Comparison of ENCODE assay signal across 11 mouse cellular contexts in the genomic region with DNA sequence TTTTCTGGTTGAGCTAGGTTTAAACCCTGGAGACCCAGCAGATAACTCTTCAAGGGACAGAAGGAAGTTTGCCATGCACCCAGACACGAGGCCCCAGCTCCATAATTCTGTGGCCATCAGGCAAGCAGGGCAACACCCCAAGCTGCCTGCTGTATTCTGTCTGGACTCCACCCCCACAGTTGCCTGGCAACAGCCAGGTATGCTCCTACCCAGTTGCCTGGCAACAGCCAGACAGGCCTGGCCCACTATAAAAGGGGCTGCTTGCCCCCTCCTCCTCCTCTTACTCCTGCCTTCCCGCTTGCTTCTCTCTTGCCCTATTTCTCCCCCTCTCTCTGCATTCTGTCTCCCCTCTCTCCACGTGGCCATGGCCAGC. TPM values are rescaled to one million over a fixed set of nuclear protein-coding genes. Genes with fewer than 3 reads are reported as not detected.
DNase-seq lines count a peak whose midpoint lies in the region; ATAC-seq and TF ChIP-seq lines count a peak whose summit lies in the region.
"Had no signal": no experiment of that assay in that cellular context is flagged by ENCODE, and none has a peak within 500 bp of the region (broad histone marks: within the 10 kb centered on the region; RNA-seq: fewer than 3 reads in every experiment).

No protein-coding gene starts in this region.

- no peak overlapping the region for H3K4me2 ChIP-seq in intestine, embryonic 14.5 days (ENCODE audit: low read length)
- no peak overlapping the region for H3K4me2 ChIP-seq in intestine, embryonic 16.5 days (ENCODE audit: low read depth, low read length)
- H3K4me2 ChIP-seq in midbrain, embryonic 13.5 days (replicated peaks): peak overlapping the region; percentile 44
- H3K4me2 ChIP-seq in liver, postnatal 0 days (ENCODE audit: low read depth, low read length): no peak overlapping the region
- no peak overlapping the region for H3K4me2 ChIP-seq in liver, embryonic 11.5 days
- H3K4me2 ChIP-seq: limb, embryonic 15.5 days; stomach, embryonic 15.5 days had no signal

- no peak overlapping the region for H3K27ac ChIP-seq in intestine, embryonic 14.5 days (ENCODE audit: low read depth)
- no peak overlapping the region for H3K27ac ChIP-seq in intestine, embryonic 16.5 days (ENCODE audit: low read length)
- H3K27ac ChIP-seq in midbrain, embryonic 13.5 days: peak overlapping the region; percentile 79
- no peak overlapping the region for H3K27ac ChIP-seq in liver, postnatal 0 days (ENCODE audit: low read depth)
- no peak overlapping the region for H3K27ac ChIP-seq in liver, embryonic 11.5 days (ENCODE audit: low read depth, low read length)
- H3K27ac ChIP-seq: limb, embryonic 15.5 days; stomach, embryonic 15.5 days had no signal

- WGBS in intestine, embryonic 14.5 days: 11% methylated on average over 3 of the region's 3 CpGs
- WGBS in intestine, embryonic 16.5 days: 8% methylated on average over 3 of the region's 3 CpGs
- WGBS in midbrain, embryonic 13.5 days: 0% methylated on average over 3 of the region's 3 CpGs
- WGBS in liver, postnatal 0 days (ENCODE audit: insufficient replicate concordance): 38% methylated on average over 3 of the region's 3 CpGs
- 14% methylated on average over 3 of the region's 3 CpGs for WGBS in liver, embryonic 11.5 days

- no peaks in the 10 kb centered on the region for H3K36me3 ChIP-seq in intestine, embryonic 14.5 days (ENCODE audit: control insufficient read depth, insufficient read depth, low read length)
- no peaks in the 10 kb centered on the region for H3K36me3 ChIP-seq in intestine, embryonic 16.5 days (ENCODE audit: control insufficient read depth, insufficient read depth, low read length)
- H3K36me3 ChIP-seq in midbrain, embryonic 13.5 days: no peaks in the 10 kb centered on the region
- no peaks in the 10 kb centered on the region for H3K36me3 ChIP-seq in liver, postnatal 0 days (replicated peaks; ENCODE audit: insufficient read depth, low read length)
- H3K36me3 ChIP-seq in liver, embryonic 11.5 days (ENCODE audit: control insufficient read depth, insufficient read depth, low read length): no peaks in the 10 kb centered on the region
- H3K36me3 ChIP-seq: limb, embryonic 15.5 days; stomach, embryonic 15.5 days had no signal

- no peak for TF ChIP-seq CTCF in liver, postnatal 0 days (IDR thresholded peaks at IDR 0.05; ENCODE audit: low read depth)

- H3K9me3 ChIP-seq in intestine, embryonic 14.5 days (ENCODE audit: control insufficient read depth, low read length): no peaks in the 10 kb centered on the region
- no peaks in the 10 kb centered on the region for H3K9me3 ChIP-seq in intestine, embryonic 16.5 days (ENCODE audit: control insufficient read depth, low read length)
- H3K9me3 ChIP-seq in midbrain, embryonic 13.5 days: no peaks in the 10 kb centered on the region
- no peaks in the 10 kb centered on the region for H3K9me3 ChIP-seq in liver, postnatal 0 days (ENCODE audit: low read length)
- H3K9me3 ChIP-seq in liver, embryonic 11.5 days (ENCODE audit: control insufficient read depth, low read length): no peaks in the 10 kb centered on the region
- H3K9me3 ChIP-seq: limb, embryonic 15.5 days; stomach, embryonic 15.5 days had no signal

- no peak for TF ChIP-seq EP300 in liver, postnatal 0 days (IDR thresholded peaks at IDR 0.05; ENCODE audit: low read depth)

- H3K4me1 ChIP-seq in intestine, embryonic 14.5 days (replicated peaks; ENCODE audit: control insufficient read depth, insufficient read depth, low read length): 0 out of 2 replicates have a peak, but pooled peaks cover 6% of the 10 kb centered on the region
- H3K4me1 ChIP-seq in intestine, embryonic 16.5 days (ENCODE audit: control insufficient read depth, insufficient read depth, low read length): no peaks in the 10 kb centered on the region
- H3K4me1 ChIP-seq in midbrain, embryonic 13.5 days (replicated peaks): peaks cover 53% of the 10 kb centered on the region
- H3K4me1 ChIP-seq in liver, postnatal 0 days (ENCODE audit: insufficient read depth): 0 out of 2 replicates have a peak, but pooled peaks cover 3% of the 10 kb centered on the region
- no peaks in the 10 kb centered on the region for H3K4me1 ChIP-seq in liver, embryonic 11.5 days (replicated peaks; ENCODE audit: control insufficient read depth, insufficient read depth, low read length)

- peak; percentile 62; the same call in 1 of the 2 replicates for ATAC-seq in intestine, embryonic 14.5 days (replicated peaks; ENCODE audit: low FRiP score, low TSS enrichment, low read depth)
- ATAC-seq in intestine, embryonic 16.5 days: no peak
- ATAC-seq in midbrain, embryonic 13.5 days: peak; percentile 95
- ATAC-seq in liver, postnatal 0 days: no peak
- ATAC-seq in liver, embryonic 11.5 days (replicated peaks; ENCODE audit: low FRiP score): no peak

- no peak overlapping the region for H3K4me3 ChIP-seq in intestine, embryonic 14.5 days (ENCODE audit: low read depth, low read length)
- H3K4me3 ChIP-seq in intestine, embryonic 16.5 days (ENCODE audit: low read length): no peak overlapping the region
- no peak overlapping the region for H3K4me3 ChIP-seq in midbrain, embryonic 13.5 days (replicated peaks)
- H3K4me3 ChIP-seq in liver, postnatal 0 days (ENCODE audit: low read depth, low read length): no peak overlapping the region
- no peak overlapping the region for H3K4me3 ChIP-seq in liver, embryonic 11.5 days (ENCODE audit: low read depth, low read length)
- H3K4me3 ChIP-seq: limb, embryonic 15.5 days; stomach, embryonic 15.5 days had no signal

- no peaks in the 10 kb centered on the region for H3K27me3 ChIP-seq in intestine, embryonic 14.5 days (replicated peaks; ENCODE audit: control insufficient read depth, insufficient read depth, low read length)
- H3K27me3 ChIP-seq in intestine, embryonic 16.5 days (replicated peaks; ENCODE audit: control insufficient read depth, insufficient read depth, low read length): no peaks in the 10 kb centered on the region
- H3K27me3 ChIP-seq in midbrain, embryonic 13.5 days: no peaks in the 10 kb centered on the region
- no peaks in the 10 kb centered on the region for H3K27me3 ChIP-seq in liver, postnatal 0 days (ENCODE audit: insufficient read depth, low read length)
- no peaks in the 10 kb centered on the region for H3K27me3 ChIP-seq in liver, embryonic 11.5 days (replicated peaks; ENCODE audit: control insufficient read depth, insufficient read depth, low read length)
- H3K27me3 ChIP-seq: CH12.LX; limb, embryonic 15.5 days; stomach, embryonic 15.5 days had no signal

- no peak overlapping the region for H3K9ac ChIP-seq in intestine, embryonic 14.5 days (ENCODE audit: low read length)
- H3K9ac ChIP-seq in intestine, embryonic 16.5 days (ENCODE audit: low read depth, low read length): no peak overlapping the region
- H3K9ac ChIP-seq in midbrain, embryonic 13.5 days (replicated peaks): peak overlapping the region; percentile 46; the same call in 1 of the 2 replicates
- H3K9ac ChIP-seq in liver, postnatal 0 days (replicated peaks): no peak overlapping the region
- H3K9ac ChIP-seq in liver, embryonic 11.5 days (ENCODE audit: low read depth, low read length): no peak overlapping the region
- H3K9ac ChIP-seq: limb, embryonic 15.5 days; stomach, embryonic 15.5 days had no signal

- DNase-seq in intestine, embryonic 14.5 days (ENCODE audit: low spot score): no peak
- peak; percentile 89 for DNase-seq in ZHBTc4 (ENCODE audit: low read depth, low spot score)
- peak; percentile 65 for DNase-seq in forelimb bud, embryonic 11.5 days (ENCODE audit: low read depth, low spot score)
- DNase-seq in liver, postnatal 0 days: no peak
- DNase-seq in T-cell, adult 2 months (ENCODE audit: low spot score): no peak
- DNase-seq in liver, embryonic 11.5 days (ENCODE audit: low spot score): no peak

RNA-seq across cellular contexts. Expression of a gene that starts 57.7 kb away (rescaled TPM):
- polyA plus RNA-seq in intestine, embryonic 14.5 days (2014; fragmentation: Nextera tagmentation; extraction: Ambion mirVana): 9.1 and 10.2 TPM in 2 replicates
- polyA plus RNA-seq in intestine, embryonic 16.5 days (2015; fragmentation: Nextera tagmentation; extraction: Ambion mirVana): 4.2 and 4.6 TPM in 2 replicates
- 77.4 and 79.2 TPM in 2 replicates for polyA plus RNA-seq in midbrain, embryonic 13.5 days (2015; fragmentation: Nextera tagmentation; extraction: Ambion mirVana)
- 5.7 and 5.9 TPM in 2 replicates for polyA plus RNA-seq in liver, postnatal 0 days (2015; fragmentation: Nextera tagmentation; extraction: Ambion mirVana)
- 6.6 and 9.3 TPM in 2 replicates for polyA plus RNA-seq in liver, embryonic 11.5 days (2014; fragmentation: Nextera tagmentation; extraction: Ambion mirVana)

Comparison
In these comparisons a context has a peak if more than half of its experiments do, and no peak if none do; other contexts are left out.
1. ATAC-seq: peak in intestine, embryonic 14.5 days (single experiment) and midbrain, embryonic 13.5 days (single experiment); none in intestine, embryonic 16.5 days (single experiment), liver, postnatal 0 days (single experiment) and liver, embryonic 11.5 days (single experiment).
2. DNase-seq: peak in ZHBTc4 (single experiment) and forelimb bud, embryonic 11.5 days (single experiment); none in intestine, embryonic 14.5 days (single experiment), liver, postnatal 0 days (single experiment), T-cell, adult 2 months (single experiment) and liver, embryonic 11.5 days (single experiment).